Mouse (Mus musculus) thymus, postnatal 0 days (tissue): ENCODE data around the gene Ltv1. TPM values are rescaled to one million over a fixed set of nuclear protein-coding genes. Genes with fewer than 3 reads are reported as not detected.

Experiments
- DNase-seq: peaks from one replicate; pipeline ENCODE4 v3.0.0-alpha.2; 2015; ENCODE audit warnings: low spot score
- polyA plus RNA-seq: library from polyadenylated mRNA; unstranded; fragments of >200 nt; fragmentation: Nextera tagmentation; extraction: Ambion mirVana; gene quantifications from 2 replicates; pipeline ENCODE4 v1.2.1, GENCODE M21; 2015

Ltv1 gene
- 60.4 and 63.2 TPM in 2 replicates for polyA plus RNA-seq

DNA sequence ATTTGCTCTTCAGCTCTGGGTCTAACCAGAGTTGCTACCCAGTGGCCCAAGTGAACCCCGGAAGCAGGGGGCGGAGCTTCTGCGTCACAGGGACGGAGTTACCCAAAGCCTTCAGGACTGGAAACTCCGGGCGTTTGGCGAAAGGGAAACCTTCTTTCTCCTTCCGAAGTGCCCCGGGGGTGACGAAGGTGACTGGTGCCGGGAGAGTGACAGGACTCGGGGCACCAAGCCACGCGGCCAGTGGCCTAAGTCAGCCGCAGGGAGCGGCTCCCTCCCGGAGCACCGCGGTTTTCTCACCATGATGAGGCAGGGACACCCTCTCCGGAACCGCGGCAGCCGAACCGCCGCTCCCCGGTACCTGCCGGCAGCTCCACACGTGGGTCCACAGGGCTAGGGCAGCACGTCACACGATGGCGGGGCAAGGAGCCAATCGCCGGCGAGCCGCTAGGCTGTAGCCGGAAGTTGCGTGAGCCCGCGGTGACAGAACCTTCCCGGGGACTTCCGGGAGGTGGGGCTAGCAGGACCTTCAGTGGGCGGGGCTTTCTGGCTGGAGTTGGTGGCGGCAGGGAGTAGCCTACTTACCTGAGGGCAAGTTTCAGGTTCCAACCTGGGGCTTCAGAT lies at the start of gene Ltv1:
Gene Ltv1 (minus strand): TSS at position 438 of the 621 bp plus-strand sequence.
- peak; percentile 94 for DNase-seq

DNA sequence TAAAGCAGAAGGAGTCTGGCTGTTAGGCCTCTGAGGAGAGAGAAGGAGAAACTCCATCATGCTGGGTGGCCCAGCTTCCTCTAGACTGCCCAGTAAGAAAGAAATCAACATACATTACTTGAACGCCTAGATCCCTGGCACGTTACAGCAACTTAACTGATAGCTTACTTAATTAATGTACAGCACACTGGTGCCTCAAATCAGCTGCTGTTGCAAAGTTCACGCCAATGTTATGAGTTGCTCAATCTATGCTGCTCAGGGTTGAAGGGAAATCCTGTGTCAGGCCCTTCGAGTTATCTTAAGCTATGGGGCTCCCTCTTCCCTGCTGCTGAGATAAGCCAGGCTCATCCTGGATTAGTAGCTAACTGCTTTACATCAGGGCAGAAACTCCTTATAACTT lies 47.5 kb upstream of the Ltv1 start:
- no peak for DNase-seq

DNA sequence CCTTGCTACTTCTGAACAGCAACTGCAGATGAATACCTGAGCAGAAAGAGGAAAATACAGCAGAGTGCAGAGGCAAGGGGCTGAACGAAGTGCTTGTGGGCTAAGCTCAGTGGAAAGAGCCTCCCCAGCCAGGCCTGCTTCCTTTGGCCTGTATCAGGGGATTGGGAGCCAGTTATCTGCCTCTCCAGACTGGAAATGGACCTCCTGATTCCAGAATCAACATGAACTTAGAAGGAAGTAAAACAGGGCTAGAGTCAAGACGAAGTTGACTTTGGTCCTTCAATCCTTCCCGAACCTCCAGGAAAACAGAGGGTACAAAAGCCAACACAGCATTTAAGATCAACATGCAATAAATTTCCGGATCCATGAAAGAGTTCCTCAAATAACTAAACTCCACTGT lies 45.2 kb upstream of the Ltv1 start:
- DNase-seq, result no peak

DNA sequence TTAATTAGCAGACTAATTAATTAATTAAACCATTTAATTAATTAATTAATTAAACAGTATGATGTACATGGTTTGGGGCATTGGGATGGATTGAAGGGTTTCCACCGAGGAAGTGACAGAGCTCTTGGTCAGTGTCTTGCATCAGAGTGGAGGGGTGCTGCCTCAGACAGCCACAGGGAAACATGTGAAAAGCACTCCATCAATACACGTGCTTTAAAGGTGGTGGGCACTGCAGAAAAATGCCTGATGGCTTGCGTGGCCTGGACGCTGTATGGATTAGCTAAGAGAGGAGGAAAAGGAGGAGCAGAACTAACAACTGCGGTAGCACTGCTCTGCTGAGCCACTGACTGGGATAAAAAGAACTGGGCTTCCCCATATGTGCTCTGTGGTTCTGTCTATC lies 43.9 kb upstream of the Ltv1 start:
- DNase-seq, result no peak

DNA sequence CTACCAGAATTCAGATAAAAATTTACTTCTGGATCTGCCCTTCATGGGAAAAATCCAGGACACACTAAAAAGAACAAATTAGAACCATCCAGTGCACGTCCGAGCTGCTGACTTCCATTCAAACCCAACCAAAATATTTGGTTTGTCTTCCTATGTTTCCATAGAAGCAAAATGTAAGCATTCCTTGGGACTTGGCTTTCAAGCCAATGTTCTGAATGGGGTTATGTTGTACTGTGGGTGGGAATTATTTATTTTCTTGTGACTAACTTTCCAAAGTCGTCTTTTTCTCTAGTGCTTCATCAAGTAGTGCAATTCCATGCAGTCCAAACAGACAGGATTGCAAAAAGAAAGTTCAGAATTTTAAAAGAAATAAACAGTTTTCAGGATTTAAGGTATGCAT lies 41.5 kb upstream of the Ltv1 start:
- DNase-seq, result no peak

DNA sequence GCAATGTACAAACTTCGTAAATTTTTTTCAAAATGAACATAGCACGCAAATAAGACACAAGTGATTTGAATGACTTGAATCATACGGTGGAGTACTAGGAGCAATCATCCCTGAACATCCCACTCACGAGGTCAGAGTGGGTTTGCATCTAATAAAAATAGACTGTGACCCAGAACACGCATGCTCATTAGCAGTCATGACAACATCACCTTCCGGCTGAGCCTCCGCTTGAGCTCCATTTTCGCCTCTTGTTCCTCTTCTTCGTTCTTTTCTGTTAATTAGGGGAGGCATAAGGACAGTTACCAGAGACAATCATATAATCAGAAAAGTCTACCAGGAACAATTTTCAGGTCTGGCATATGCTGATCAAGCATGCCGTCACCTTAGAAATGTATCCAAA lies 41.0 kb upstream of the Ltv1 start:
- no peak for DNase-seq

DNA sequence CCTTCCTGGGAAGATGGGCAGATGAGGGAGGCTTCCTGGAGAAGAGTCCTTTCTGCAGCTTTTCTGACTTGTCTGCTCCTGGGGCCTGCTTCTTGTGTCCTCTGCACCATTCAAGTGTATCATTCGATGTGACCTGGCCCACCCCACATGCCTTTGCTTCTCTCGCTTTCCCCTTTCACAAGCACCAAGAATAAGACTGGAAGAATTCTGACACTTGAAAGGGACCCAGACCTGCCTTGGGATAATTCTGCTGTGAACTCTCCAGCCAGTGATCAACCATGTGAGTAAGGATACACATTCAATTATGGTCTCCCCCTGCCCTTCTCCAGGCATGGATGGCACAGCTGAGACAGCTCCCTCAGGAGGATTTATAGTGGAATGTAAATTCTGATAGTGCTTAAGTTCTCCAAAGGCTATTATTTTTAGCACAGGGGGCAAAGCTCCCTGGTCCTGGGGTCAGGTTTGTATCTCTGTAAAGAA lies 40.2 kb upstream of the Ltv1 start:
- no peak for DNase-seq

DNA sequence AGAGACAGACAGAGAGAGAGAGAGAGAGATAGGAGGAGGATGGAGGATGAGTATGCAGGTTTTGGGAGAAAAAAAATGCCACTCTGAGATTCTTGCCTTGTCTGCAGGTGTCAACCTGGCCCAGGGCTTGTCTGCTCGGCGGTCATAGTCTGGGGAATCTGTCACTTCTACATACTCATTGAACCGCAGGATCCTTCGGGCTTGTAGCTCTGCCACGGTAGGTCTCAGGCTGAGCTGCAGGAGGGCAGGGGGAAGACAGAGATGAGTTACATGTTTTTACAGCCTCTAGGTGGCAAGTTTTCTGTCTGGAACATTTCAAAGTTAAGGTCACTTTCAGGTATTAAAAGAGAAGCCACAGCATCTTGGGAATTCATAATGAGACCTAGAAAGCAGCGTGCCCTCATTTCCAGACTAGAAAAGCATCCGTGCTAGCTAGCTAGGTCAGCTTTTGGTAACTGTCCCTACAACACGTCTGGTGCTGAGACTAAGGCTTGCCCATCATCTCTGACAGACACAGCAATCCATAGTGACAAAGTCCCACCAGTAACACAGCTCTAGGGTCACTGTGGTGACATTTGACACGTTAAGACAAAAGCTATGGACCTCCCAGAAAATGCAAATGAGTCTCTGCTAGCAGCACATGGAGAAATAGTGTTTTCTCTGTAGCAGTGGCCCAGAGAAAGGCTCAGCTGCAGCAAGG lies 39.6 kb upstream of the Ltv1 start:
- no peak for DNase-seq

DNA sequence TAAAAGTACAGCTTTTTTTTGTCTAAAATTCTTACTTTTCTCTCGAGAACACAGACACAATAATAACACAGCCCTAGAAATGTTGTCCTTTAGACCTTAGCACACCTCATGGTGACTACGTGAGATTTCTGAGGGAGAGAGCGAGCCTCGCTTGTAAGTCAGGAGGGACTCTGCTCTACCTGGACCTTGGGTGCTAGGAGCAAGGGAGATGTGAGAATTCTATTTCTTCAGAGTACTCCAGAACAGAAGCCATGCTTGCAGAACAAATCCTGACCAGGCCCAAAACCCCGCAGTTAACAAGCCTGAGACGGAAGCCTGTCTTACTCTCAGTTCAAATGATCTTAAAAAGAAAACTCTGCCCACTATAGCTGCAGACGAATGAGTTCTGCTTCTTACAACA lies 37.7 kb upstream of the Ltv1 start:
- DNase-seq, result no peak

DNA sequence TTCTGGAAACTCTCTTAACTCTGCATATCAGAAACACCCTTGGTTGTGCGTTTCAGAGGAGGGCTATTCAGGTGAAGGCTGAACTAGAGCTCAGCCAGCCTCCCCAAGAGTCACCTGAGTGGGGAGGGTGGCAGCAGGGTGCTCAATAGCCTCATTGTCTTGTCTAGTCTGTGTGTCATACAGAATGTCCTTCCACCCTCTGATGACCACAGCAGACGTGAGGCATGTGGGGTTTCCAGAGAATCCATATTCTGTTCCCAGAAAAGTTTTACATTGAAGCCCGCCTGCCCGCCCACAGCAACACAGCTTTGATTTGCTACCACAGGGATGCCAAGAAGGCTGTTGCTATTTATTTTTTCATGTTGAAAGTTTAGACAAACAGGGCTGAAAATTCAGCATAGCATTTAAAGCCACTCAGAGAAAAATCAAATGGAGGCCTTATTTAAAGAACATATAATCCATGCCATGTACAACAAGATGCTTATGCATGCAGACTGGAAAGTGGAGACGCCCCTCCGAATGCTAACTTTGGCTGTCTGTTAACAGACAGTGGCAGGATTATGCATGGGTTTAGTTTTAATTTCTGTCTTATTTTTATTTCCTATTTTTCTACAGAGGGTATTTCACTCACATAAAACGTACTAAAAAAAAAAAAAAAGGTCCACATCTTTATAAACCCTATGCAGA lies 32.6 kb upstream of the Ltv1 start:
- no peak for DNase-seq

DNA sequence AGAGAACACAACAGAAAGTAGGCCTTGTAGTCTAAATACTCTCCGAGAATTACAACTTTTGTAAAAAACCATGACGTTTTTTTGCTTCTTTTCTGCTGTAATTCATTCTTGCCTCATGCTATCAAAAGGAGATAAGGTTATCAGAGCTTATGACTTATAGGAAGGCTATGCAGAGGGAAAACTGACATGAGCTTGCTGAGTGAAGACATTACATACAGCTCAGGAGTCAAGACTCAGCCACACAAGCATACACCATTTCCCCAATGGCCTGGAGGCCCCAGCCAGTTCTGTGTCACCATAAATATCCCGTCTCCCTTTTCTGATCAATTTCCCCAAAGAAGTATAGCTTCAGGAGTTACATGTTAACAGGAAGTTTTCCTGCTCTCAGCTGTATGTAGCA lies 29.2 kb upstream of the Ltv1 start:
- no peak for DNase-seq

DNA sequence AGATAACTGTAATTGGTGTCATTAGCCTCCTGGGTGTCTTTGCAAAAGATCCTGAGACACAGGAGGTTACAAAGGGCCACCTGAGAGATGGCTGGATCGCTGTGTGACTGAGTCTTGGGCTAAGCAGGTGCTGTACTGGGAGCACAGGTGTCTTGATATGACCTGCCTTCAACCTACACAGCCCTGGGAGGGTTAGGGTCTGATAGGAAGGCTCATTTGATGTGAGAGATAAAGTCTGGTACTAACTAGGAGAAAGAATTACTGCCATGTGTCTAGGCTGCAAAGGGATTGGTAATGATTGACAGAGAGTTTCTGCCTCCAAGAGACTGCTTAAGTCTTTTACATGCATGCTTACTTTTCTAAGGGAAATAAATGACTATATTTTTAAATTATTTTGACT lies 27.1 kb upstream of the Ltv1 start:
- DNase-seq, result no peak

DNA sequence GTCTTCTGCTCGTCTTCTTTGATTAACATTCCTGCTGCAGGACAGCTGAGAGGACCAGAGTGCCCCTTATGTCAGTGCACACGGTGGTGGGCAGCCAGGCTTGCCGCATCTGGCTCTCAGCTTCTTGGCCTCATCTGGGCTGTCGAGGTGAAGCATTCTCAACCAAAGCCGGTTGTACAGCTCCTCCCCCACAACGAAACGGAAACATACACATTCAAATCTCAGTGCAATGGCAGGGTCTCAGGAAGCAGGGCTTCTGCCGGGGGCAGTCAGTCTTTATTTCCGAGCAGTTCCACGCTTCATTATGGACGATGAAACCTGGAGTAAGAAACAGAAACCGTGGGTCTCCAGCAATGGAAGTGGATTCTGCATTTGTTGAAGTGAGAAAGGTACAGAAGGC lies 21.0 kb upstream of the Ltv1 start:
- no peak for DNase-seq

DNA sequence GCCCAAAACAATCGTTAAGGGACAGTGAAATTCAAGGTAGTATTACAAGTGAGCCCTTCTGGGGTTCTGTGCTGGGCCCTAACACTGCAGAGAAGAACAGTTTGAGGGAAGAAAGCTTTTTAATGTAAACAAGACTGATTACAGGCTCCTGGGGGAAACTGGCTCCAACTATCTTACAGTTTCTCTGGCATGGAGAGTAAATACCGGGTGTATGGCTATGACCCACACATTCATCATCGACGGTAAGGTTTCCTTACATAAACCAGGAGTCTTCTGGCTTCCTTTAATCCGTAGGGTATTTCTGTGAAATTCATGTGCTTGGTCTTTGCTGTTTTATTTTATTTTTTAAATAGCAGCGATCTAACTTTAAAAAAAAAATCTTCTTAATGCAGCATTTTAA lies 19.9 kb upstream of the Ltv1 start:
- DNase-seq, result no peak

DNA sequence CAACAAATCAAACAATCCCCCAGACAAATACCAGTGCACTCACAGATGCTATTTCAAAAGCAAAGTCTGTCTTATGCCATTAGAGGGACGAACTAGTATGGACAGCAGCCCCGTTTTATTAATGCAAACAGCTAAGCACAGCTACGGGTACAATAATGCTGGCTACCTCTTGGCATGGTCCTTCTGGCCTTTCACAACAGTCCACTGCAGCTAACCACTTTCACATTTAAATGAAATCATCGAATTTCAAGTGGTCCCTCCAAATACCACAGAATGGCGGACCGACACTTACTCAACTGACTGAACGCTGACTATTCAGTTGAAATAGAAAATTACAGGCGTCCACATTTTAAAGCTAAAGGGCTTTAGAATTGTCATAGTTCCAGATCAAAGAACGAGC lies 19.4 kb upstream of the Ltv1 start:
- DNase-seq, result no peak

DNA sequence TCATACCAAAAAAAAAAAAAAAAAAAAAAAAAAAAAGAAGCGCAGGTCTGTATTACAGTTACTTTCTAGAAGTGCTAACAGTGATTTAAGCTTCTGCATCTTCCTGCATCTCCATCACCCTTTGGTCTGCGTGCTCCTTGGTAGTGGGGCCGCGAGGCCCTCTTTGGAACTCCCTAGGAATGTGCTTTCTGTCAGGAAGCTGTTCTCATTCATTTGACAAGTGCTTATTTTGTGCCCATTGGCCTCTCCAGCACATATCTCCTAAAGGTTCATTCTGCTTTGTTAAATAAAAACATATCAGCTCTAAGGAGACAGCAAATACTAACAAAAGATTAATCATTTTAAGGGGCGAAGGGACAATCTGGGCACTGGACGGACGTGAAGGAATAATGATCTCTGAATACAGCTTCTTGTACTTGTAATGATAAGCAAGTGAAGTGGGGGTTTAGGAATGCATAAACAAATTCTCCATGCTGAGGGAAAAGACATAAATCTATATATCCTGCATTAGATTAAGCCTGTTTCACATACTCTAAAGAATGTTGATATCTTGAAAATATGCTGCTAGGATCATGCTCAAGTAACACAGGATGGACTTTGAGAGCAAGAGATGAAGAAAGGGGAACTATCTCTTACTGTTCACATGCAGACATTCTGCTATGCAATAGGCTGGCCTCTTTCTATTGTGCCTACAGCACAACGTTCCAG lies 17.1 kb upstream of the Ltv1 start:
- DNase-seq, result no peak

DNA sequence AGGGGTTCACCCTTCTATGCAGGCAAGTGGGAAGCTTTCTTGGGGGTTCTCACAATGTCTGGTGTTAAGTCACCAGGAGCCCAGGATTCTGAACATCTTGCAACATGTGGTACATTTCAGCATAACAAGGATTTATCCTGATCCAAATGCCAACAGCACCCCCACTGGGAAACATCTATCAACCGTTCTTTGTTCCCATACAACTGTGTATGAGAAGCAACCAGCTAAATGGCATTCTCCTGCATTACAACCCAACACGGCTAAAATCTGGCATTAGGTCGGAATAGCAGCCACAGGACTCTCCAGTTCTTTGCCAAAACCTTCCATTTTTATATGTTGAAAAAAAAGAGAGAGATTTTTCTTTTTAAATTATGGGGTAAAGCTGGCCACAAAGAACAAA lies 16.5 kb upstream of the Ltv1 start:
- no peak for DNase-seq

DNA sequence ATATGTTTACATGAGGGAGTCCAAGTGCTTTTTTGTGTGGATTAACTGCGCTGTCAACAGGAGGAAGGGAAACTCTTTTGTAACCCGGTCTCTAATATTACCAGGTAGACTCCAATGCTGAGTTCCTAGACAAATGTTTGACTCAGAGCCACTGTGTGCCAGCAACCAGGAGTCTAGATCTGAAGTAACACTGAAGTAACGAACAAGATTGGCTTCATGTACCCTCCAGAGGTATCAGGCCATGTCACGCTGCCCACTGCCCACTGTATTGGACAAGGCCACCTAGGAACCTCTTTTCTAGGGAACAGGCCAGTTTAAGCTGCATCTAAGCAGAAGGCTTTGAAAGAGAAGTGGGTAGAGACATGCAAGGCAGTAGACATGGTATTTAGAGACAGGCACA lies 16.1 kb upstream of the Ltv1 start:
- DNase-seq, result no peak

DNA sequence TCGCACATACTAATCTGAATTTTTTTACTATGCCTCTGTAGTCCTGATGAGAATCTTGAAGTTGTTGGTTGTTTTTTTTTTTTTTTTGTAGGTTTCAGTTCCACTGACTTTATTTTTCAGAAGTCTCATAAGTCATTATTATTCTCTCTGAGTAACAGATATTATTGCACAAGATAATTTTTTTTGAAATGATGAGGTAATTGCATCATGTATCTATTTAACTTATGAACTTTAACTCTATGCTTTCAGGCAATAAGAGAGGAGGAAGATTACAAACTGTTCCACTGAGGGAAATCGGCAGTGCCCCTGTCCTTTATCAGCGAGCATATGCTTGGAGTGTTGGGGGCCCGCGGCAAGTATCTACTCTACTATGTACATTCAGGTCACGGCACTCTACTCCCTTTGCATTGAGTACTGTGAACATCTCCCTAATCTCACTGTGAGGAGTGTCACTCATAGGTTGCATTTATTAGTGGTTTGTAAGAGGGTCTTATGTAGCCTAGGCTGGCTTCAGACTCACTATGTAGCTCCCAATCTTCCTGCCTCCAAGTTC lies 8.8 kb upstream of the Ltv1 start:
- no peak for DNase-seq

DNA sequence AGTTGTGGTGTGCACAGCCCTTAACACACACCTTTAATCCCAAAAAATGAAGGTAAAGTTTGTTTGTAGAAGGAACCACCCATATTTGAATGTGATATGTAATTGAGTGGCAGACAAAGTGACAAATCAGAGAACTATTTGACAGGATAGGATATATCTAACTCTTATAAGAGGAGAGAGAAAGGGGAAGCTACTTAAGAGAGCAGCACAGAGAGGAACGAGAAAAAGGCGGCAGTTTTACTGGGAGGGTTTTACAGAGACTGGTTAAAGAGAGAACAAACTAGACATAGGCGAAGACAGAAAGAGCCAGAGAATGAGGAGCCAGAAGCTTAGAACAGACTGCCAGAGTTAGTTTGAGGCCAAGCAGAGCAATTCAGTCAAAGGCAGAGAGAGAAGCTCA lies 7.9 kb upstream of the Ltv1 start:
- DNase-seq, result no peak

DNA sequence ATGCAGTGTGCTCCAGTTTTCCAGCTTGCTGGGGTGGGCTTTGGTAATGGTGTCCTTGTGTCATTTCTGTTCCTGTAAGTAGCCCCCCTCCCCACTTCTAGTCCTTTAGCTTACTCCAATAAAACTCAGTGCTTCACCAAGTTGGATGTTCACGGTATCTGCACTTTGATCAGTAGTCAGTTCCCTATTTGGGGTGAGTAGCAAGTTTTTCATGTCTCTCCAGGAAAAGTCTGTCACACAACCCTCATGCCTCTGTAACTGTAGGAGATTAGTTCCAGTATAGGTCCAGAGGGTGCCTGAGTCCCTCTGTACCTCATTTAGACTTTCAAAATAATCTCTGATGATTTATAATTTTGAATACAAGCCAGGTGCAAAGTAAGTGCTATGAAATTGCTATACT lies 6.3 kb upstream of the Ltv1 start:
- DNase-seq, result no peak
